Mouse (Mus musculus): ENCODE measurements around the gene Rab43.

GRCm38 (mm10) chr6:87741978-87742377 lies 70.0 kb downstream of the Rab43 start:
- no peak for TF ChIP-seq POLR2A (IDR thresholded peaks at IDR 0.05; ENCODE audit: insufficient read depth, low read length)
- TF ChIP-seq CTCF (IDR thresholded peaks at IDR 0.05; ENCODE audit: low read depth, low read length), result no peak
- no peak for TF ChIP-seq EP300 (IDR thresholded peaks at IDR 0.05; ENCODE audit: insufficient read depth, low read depth, low read length)

All from ES-Bruce4 (cell line).